Mouse (Mus musculus) cerebellum, adult 11-12 months (tissue): ENCODE results near the gene Trmu.

Source experiments
- DNase-seq: peaks from one replicate; pipeline ENCODE4 v3.0.0; 2022

Gene Trmu

DNA sequence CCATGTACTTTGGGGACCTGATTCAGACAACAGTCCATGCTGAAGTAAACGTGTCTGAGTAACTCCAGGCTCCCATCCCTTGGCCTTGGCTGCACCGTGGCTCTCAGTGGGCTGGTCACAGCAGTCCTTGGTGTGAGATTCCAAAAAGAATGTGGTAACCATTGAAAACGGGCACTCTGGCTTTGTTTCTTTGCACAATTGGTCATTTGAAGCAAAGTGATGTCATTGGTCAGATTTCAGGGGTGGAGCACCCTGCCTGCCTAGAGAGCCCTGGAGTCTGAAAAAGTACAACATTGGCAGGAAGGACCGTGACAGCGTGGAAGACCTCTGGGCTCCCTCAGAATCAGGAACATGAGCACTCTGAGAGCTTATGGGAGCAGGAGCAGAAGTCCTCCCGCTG, 20.3 kb downstream of the Trmu start:
- DNase-seq, result no peak

DNA sequence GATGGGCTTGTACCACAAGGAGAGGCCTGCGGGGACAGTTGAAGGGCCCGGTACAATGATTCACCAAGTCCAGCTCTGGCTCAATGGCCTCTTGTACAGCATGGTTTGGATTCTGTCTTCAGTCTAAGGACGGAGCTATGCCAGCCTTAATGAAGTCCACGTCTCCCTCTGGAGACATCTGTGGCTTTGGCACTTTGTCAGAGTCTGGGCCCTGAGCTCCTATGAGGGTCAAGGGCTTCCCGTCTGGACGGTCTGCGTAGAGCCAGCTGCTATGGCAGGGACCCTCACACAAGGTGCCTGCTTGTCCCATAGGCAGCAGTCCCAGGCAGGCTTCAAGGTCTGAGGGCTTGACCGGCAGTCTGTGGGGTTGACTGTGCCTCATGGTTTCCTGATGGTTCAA, 21.2 kb downstream of the Trmu start:
- DNase-seq, result no peak

DNA sequence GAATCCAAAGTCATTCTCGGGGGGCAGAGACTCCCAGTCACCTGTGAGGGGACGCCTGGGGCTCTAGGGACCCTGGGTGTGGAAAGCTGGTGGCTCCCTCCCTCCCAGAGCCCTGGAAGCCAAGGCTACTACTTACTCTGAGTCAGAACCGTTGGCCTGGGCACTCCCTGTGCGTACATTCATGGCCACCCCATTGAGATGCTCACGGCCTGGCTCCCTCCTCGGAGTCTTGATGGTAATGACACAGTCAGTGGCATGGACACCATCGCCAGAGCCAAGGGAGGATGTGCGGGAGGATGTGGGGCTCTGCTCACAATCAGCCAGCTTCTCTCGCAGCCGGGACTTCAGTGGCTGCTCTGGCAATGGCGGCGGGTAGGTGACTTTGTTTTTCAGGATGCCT, 21.7 kb downstream of the Trmu start:
- DNase-seq, result no peak

DNA sequence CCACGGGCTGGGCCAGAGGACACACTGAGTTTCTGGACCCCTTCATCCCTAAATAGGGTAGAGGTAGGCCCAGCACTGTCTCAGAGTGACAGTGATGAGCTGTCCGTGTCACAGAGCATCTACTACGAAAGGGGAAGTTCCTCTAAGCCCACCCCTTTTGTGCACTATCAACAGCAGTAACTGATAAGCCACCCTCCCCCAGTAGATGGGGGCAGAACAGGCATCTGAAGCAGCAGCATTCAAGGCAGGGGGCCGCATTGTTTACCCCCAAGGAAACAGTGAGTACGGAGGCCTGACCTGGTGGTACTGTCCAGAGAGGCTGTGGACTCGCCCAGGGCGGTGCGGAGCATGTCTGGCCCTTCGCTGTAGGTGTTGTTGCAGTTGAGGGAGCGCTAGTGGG, 23.4 kb downstream of the Trmu start:
- DNase-seq, result no peak

DNA sequence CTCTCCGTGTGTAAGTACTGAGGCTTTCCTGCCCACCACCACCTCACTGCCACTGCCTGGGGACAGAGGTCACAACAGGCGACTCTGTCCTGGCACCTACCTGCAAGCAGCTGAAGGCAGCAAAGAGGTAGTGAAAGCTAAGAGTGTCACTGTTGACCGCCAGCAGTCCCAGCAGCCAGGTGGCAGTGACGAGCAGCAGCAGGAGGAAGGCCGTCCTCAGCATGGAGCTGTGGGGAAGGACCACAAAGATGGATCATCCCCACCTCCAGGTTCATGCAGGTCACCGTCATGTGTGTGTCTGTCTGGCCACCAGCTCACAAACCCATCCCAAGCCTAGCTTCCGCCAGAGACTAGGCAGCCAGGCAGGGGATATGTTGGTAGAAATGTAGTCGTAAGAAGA, 24.7 kb downstream of the Trmu start:
- DNase-seq, result no peak

DNA sequence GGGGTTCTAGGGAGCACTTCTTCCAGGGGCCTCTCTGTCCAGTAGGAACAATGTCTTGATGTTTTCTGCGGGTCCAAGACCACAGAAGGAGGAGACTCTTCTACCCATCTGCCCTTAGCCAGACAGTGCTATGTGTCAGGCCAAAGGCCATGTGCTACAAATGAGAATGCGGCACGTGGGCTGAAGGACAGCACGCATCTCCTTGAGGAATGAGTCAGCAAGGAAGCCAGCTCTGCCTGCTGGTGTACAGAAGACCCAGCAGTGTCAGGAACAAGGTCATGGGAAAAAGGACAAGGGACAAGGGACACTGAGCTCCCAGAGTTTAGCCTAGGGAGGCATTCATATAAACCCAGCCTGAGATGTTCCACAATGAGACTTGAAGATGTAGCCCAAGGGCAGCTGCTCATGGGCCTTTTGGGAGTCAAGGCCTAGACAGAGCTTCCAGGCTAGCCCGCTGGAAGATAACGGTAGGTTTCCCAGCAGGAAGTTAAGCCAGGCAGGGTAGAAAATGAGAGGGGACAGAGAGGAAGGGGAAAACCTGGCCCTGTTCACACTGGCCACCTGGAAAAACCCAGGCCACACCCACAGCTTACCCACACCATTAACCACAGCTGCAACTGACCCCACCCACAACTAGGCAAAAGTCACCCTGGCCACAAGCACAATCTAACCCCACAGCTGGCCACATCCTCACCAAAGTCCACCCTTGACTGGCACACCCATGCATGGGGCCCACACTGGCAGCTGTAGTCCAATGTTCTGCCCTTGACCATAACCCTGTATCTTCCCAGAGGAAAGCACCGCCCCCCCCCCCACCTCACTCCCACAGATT, 29.8 kb downstream of the Trmu start:
- DNase-seq, result no peak

DNA sequence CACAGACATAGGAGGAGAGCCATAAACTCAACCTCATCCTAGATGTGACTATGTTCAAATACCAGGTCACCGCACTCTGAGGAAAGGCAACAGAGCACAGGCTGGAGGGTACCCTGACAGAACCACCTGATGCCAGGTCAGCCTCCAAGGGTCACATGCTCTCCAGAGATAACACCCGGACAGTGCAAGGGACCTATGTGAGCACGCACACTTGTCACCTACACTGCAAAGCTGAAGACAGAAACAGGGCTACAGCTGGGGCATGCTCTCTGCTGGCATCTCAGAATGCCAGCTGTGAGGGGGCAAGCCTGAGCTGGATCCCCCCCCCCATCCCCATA, 30.3 kb downstream of the Trmu start:
- no peak for DNase-seq

DNA sequence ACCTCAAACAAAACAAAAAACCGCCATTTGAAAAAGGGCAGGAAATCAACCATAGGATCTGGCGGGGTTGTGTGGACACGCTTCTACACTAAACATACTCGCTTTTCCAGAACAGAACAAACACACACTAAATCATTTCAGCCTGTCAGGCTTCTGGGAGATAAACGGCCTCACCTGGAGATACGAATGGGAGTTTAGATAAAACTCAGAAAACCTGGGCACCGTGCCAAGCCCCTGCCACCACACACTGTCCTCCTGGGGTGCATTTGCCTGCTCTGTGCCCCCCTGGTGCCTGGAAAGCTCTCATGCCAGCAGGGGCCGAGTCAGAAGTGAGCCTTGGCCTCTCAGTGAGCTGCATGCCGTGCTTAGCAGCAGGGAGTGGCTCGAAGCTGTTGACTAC, 30.8 kb downstream of the Trmu start:
- no peak for DNase-seq

DNA sequence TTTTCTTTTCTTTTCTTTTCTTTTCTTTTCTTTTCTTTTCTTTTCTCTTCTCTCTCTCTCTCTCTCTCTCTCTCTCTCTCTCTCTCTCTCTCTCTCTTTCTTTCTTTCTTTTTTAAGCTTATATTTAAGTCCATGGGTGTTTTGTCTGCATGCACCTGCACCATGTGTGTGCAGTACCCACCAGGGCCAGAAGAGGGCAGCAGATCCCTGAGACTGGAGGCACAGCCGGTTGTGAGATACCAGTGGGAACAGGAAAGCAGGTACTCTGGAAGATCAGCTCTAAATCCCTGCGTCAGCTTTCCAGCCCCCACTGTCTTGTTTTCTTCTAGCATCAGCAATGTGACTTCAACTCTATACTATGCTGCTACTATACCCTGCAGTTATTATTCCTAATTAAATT, 34.5 kb downstream of the Trmu start:
- DNase-seq, result no peak

DNA sequence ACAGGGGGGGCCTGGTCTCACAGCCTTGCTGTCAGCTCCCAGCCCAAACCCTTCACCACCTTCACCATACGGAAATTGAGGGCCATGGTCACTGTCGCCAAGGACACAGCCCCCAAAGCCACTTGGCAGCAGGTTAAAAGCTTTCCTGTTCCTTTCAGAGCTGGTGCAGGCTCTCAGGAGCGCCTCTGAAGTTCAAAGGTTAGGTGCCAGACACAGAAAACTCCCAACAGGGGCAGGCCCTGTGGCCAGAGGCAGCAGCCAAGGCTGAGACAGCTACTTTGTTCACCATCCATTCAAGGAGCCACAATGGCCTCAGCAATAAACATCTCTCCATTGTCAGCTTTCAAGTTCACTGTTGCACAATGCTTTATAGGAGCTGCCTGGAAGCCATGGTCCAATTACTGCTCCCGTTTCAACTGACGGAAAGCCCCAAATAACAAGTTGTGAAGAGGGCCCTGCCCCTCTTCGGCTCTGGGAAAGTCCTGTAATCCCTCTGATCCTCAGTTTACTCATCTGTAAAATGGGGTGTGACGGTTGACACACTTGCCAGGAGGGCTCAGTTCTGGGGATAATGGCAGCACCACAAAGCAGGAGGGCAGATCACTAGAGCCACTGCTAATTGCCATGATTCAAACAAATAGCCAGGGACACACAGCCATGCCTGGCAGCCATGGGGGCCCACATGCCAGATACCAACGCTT, 40.2 kb downstream of the Trmu start:
- DNase-seq, result no peak

DNA sequence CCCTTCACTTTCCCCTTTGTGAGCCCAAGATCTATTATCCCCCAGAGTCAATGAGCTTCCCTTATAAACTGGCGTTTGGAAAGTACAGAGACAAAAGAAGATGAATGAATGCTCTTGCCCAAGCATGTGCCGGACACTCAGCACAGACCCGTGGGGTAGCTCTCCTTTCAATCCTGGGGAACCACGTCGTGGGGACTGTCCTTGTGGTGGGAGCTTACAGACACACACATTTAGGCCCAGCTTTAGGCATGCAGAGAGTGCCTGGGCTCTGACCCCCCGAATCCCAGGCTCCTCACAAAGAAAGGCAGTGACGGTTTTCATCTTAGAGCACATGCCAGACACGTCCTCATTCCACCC, 40.8 kb downstream of the Trmu start:
- DNase-seq, result no peak

DNA sequence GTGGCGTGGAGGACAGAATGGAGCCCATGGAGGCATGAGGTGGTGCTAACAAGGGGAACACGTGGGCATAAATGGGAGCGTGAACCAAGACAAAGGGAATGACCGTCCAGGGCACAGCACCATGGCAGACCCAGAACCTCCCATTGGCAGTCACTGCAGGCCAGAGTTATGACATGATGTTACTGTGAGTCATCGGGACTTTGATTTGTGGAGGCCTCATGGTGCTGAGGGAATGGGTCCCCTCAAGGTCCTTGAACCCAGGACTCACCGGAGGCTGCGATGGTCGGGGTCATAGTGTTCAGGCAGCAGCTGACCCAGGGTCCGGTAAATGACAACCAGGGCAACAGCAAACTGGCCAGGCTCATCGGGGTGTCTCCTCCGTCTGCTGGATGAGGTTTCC, 42.7 kb downstream of the Trmu start:
- DNase-seq, result no peak

DNA sequence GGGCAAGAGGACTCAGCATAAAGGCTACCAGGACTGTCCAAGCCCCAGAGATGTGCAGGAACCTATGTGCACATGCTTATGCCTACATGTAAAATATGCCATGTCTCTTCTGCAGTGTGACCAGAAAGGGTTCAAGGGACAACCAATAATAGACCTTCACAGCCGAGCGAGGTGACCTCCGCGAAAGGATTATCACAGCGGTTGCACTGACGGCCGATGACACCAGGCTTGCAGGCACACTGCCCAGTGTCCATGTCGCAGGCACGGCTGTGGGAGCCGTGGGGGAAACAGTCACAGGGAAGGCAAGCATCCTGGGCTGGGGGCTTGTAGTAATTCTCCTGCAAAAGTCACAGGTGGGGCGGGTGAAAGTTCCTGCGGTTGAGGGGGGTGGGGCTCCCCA, 49.0 kb downstream of the Trmu start:
- DNase-seq, result no peak

DNA sequence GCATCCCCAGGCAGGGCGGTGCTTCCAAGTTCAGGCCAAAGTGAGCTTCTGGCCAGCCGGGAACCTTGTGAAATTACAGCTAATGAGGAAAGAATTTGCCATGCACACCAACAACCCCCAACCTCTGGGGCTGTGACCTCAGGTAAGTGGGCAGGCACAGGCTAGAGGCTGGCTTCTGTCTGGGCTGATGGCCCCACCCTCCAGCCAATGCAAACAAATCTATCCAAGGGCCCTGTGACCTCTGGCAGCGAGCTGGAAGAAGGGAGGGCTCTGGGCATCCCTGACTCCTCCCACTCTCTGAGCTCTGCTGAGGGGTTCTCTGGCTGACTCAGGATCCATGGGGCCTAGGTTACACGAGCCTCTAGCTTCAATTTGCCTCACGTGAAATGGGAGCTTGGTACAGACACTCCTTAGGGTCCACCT, 56.5 kb downstream of the Trmu start:
- no peak for DNase-seq
